In the genomic region with DNA sequence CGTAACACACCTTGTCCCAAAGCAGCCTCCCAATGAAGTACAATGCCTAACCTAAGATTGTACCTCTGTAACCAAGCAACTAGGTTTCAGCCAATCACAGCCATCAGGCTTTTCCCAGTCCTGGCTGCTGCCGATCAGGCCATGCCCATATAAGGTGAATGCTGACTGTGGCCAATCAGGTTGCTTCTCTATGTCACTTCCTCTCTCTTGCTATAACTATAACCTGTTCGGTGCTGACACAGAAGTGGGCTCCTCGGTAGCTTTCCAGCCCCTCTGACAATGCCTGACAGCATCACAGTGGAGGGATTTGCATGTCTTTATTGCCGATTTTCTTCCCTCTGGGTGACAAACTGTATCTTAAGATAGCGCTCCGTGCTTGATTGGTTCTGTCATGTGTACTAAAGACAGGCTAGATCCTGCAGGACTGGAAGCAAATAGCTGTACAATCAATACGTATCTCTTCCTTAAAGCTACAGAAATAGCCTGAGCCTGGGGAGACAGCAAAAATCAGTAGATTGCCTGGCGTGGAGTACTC, we compare ENCODE assay signal across 9 mouse cellular contexts.
DNase-seq lines count a peak whose midpoint lies in the region; ATAC-seq lines count a peak whose summit lies in the region.
"Had no signal": no experiment of that assay in that cellular context is flagged by ENCODE, and none has a peak within 500 bp of the region (broad histone marks: within the 10 kb centered on the region; RNA-seq: fewer than 3 reads in every experiment).

No protein-coding gene starts in this region.

- ATAC-seq in heart, embryonic 11.5 days (replicated peaks; ENCODE audit: insufficient number of reproducible peaks, low FRiP score, low TSS enrichment) = peak; percentile 55; the same call in 1 of the 2 replicates
- peak; percentile 67 for ATAC-seq in kidney, embryonic 15.5 days (replicated peaks; ENCODE audit: low FRiP score)
- ATAC-seq in limb, embryonic 12.5 days (ENCODE audit: insufficient number of reproducible peaks, insufficient read depth, low FRiP score, low TSS enrichment, low read depth) = peak; percentile 82; the same call in 1 of the 2 replicates

- no peaks in the 10 kb centered on the region for H3K36me3 ChIP-seq in embryonic facial prominence, embryonic 10.5 days (replicated peaks)
- no peaks in the 10 kb centered on the region for H3K36me3 ChIP-seq in heart, embryonic 11.5 days (ENCODE audit: control insufficient read depth, insufficient read depth, low read length)
- H3K36me3 ChIP-seq in kidney, embryonic 15.5 days = no peaks in the 10 kb centered on the region
- no peaks in the 10 kb centered on the region for H3K36me3 ChIP-seq in limb, embryonic 12.5 days

- 0 out of 2 replicates have a peak overlapping the region, but pooled peaks have one; percentile 18 for H3K4me3 ChIP-seq in embryonic facial prominence, embryonic 10.5 days
- H3K4me3 ChIP-seq in heart, embryonic 11.5 days (ENCODE audit: low read depth, low read length) = 0 out of 2 replicates have a peak overlapping the region, but pooled peaks have one; percentile 12
- peak overlapping the region; percentile 16; the same call in 1 of the 2 replicates for H3K4me3 ChIP-seq in kidney, embryonic 15.5 days (replicated peaks)
- H3K4me3 ChIP-seq in limb, embryonic 12.5 days (replicated peaks) = no peak overlapping the region
- H3K4me3 ChIP-seq: erythroblast, embryonic 14.5 days had no signal

- 67% methylated on average over 9 of the region's 9 CpGs for WGBS in embryonic facial prominence, embryonic 10.5 days
- 62% methylated on average over 9 of the region's 9 CpGs for WGBS in heart, embryonic 11.5 days (ENCODE audit: insufficient replicate concordance)
- 72% methylated on average over 9 of the region's 9 CpGs for WGBS in kidney, embryonic 15.5 days
- 61% methylated on average over 9 of the region's 9 CpGs for WGBS in limb, embryonic 12.5 days

- H3K9ac ChIP-seq in heart, embryonic 11.5 days (ENCODE audit: low read depth, low read length) = 0 out of 2 replicates have a peak overlapping the region, but pooled peaks have one; percentile 28
- no peak overlapping the region for H3K9ac ChIP-seq in kidney, embryonic 15.5 days
- H3K9ac ChIP-seq in limb, embryonic 12.5 days (replicated peaks) = no peak overlapping the region

- peak overlapping the region; percentile 52 for H3K4me2 ChIP-seq in heart, embryonic 11.5 days
- H3K4me2 ChIP-seq in kidney, embryonic 15.5 days = peak overlapping the region; percentile 17; the same call in 1 of the 2 replicates
- peak overlapping the region; percentile 19; the same call in 1 of the 2 replicates for H3K4me2 ChIP-seq in limb, embryonic 12.5 days

- H3K27me3 ChIP-seq in embryonic facial prominence, embryonic 10.5 days (replicated peaks; ENCODE audit: low read depth, poor library complexity, severe bottlenecking) = no peaks in the 10 kb centered on the region
- H3K27me3 ChIP-seq in heart, embryonic 11.5 days (ENCODE audit: control insufficient read depth, insufficient read depth, low read length) = no peaks in the 10 kb centered on the region
- no peaks in the 10 kb centered on the region for H3K27me3 ChIP-seq in kidney, embryonic 15.5 days
- no peaks in the 10 kb centered on the region for H3K27me3 ChIP-seq in limb, embryonic 12.5 days

- H3K27ac ChIP-seq in embryonic facial prominence, embryonic 10.5 days (replicated peaks) = peak overlapping the region; percentile 80
- H3K27ac ChIP-seq in heart, embryonic 11.5 days (ENCODE audit: low read depth, low read length) = peak overlapping the region; percentile 22; the same call in 1 of the 2 replicates
- H3K27ac ChIP-seq in kidney, embryonic 15.5 days = 0 out of 2 replicates have a peak overlapping the region, but pooled peaks have one; percentile 5
- H3K27ac ChIP-seq in limb, embryonic 12.5 days = peak overlapping the region; percentile 68; the same call in 1 of the 2 replicates

- H3K9me3 ChIP-seq in embryonic facial prominence, embryonic 10.5 days = 0 out of 2 replicates have a peak, but pooled peaks cover 2% of the 10 kb centered on the region
- no peaks in the 10 kb centered on the region for H3K9me3 ChIP-seq in heart, embryonic 11.5 days (replicated peaks; ENCODE audit: control insufficient read depth, low read length)
- no peaks in the 10 kb centered on the region for H3K9me3 ChIP-seq in kidney, embryonic 15.5 days (replicated peaks)
- no peaks in the 10 kb centered on the region for H3K9me3 ChIP-seq in limb, embryonic 12.5 days

- peaks cover 30% of the 10 kb centered on the region for H3K4me1 ChIP-seq in embryonic facial prominence, embryonic 10.5 days
- H3K4me1 ChIP-seq in heart, embryonic 11.5 days (ENCODE audit: control insufficient read depth, insufficient read depth, low read length) = peaks cover 7% of the 10 kb centered on the region; the same call in 1 of the 2 replicates
- peaks cover 13% of the 10 kb centered on the region for H3K4me1 ChIP-seq in kidney, embryonic 15.5 days
- H3K4me1 ChIP-seq in limb, embryonic 12.5 days (replicated peaks) = peaks cover 25% of the 10 kb centered on the region

- peak; percentile 88 for DNase-seq in brain, embryonic 18.5 days (ENCODE audit: low read depth, low spot score)
- peak; percentile 63 for DNase-seq in embryonic facial prominence, embryonic 10.5 days (ENCODE audit: low spot score)
- DNase-seq in retina, postnatal 1 day = peak; percentile 91
- no peak for DNase-seq in adrenal gland, postnatal 25 days
- no peak for DNase-seq in thymus, postnatal 4 days

Comparison
In these comparisons a context has a peak if more than half of its experiments do, and no peak if none do; other contexts are left out.
1. DNase-seq: peak in brain, embryonic 18.5 days (single experiment), embryonic facial prominence, embryonic 10.5 days (single experiment) and retina, postnatal 1 day (single experiment); none in adrenal gland, postnatal 25 days (single experiment) and thymus, postnatal 4 days (single experiment).
2. H3K27ac ChIP-seq: peak in every context shown above with its lines; median percentile 80 in embryonic facial prominence, embryonic 10.5 days; 68 in limb, embryonic 12.5 days; 22 in heart, embryonic 11.5 days; 5 in kidney, embryonic 15.5 days.
3. Peak in every context shown above with its lines, with median percentiles within 50 percentile points of each other: ATAC-seq and H3K4me2 ChIP-seq.